Mouse (Mus musculus) cerebellum, adult 2 months (tissue): ENCODE results near the gene Nom1. TPM values are rescaled to one million over a fixed set of nuclear protein-coding genes. Genes with fewer than 3 reads are reported as not detected.

ENCODE experiments used
- DNase-seq, 2 experiments: peaks; one replicate each; pipeline ENCODE4 v3.0.0; 2021
- H3K27ac ChIP-seq: fragments of 200-500 bp; 2 replicates; pipeline ENCODE4 v1.5.1; 2012; ENCODE audit warnings: low read length, control low read depth, inconsistent platforms; ENCODE audit not compliant: insufficient read depth
- H3K27me3 ChIP-seq: fragments of 200-500 bp; 2 replicates; pipeline ENCODE4 v1.6.1; 2012; ENCODE audit warnings: inconsistent platforms, mild to moderate bottlenecking, low read length, moderate library complexity; ENCODE audit not compliant: control insufficient read depth, insufficient read depth
- H3K4me1 ChIP-seq: fragments of 200-500 bp; 2 replicates; pipeline ENCODE4 v1.6.1; 2011; ENCODE audit warnings: low read length; ENCODE audit not compliant: control insufficient read depth, insufficient read depth
- H3K4me3 ChIP-seq: fragments of 200-500 bp; replicated peaks from 2 replicates; pipeline ENCODE3; 2011; ENCODE audit warnings: mild to moderate bottlenecking, low read depth, low read length, control low read depth; ENCODE audit not compliant: insufficient read depth
- CTCF ChIP-seq: fragments of 200-500 bp; IDR thresholded peaks from 2 replicates; pipeline ENCODE4 v1.5.1; 2011; ENCODE audit warnings: low read depth, mild to moderate bottlenecking, control low read depth, low read length, moderate library complexity, borderline replicate concordance; ENCODE audit not compliant: insufficient read depth
- POLR2A ChIP-seq: fragments of 200-500 bp; IDR thresholded peaks from 2 replicates; pipeline ENCODE4 v1.6.1; 2011; ENCODE audit warnings: low read length, control low read depth, borderline replicate concordance; ENCODE audit not compliant: insufficient read depth
- WGBS: fragments of 180-500 bp; shearing (Covaris S2); methylation state at CpG from one replicate; pipeline ENCODE4 v1.1.7; 2018; 5-methylcytosine and 5-hydroxymethylcytosine counted together
- polyA plus RNA-seq: library from polyadenylated mRNA; depleted of rRNA; stranded (reverse); fragments of >200 nt; gene quantifications from 2 replicates; pipeline ENCODE4 v1.2.3, GENCODE M21; 2012

The Nom1 gene
- polyA plus RNA-seq, 1 experiment, result 20.2 TPM

GRCm38 (mm10) chr5:29474246-29474960 lies 39.9 kb downstream of the Nom1 start:
- no peak for DNase-seq
- 2% methylated on average over 35 of the region's 35 CpGs for WGBS
- no peak overlapping the region for H3K4me3 ChIP-seq
- H3K4me1 ChIP-seq, result no peaks in the 10 kb centered on the region; the same call in 1 of the 2 replicates
- no peak for TF ChIP-seq CTCF
- no peak for TF ChIP-seq POLR2A
- no peak overlapping the region for H3K27ac ChIP-seq
- peaks cover 10% of the 10 kb centered on the region; the same call in 1 of the 2 replicates for H3K27me3 ChIP-seq

- WGBS, result 4% methylated on average over 10 of the region's 10 CpGs
- TF ChIP-seq CTCF (no peak), POLR2A (no peak)
- no peak overlapping the region for H3K4me3 ChIP-seq
- H3K27me3 ChIP-seq, result peaks cover 10% of the 10 kb centered on the region; the same call in 1 of the 2 replicates
- no peaks in the 10 kb centered on the region; the same call in 1 of the 2 replicates for H3K4me1 ChIP-seq
- H3K27ac ChIP-seq, result no peak overlapping the region
- DNase-seq, result no peak
Observed at GRCm38 (mm10) chr5:29475041-29475440, 40.6 kb downstream of the Nom1 start.

GRCm38 (mm10) chr5:29475556-29475955 lies 41.1 kb downstream of the Nom1 start:
- H3K27me3 ChIP-seq, result peaks cover 10% of the 10 kb centered on the region; the same call in 1 of the 2 replicates
- H3K27ac ChIP-seq, result no peak overlapping the region
- TF ChIP-seq POLR2A (no peak), CTCF (no peak)
- 4% methylated on average over 5 of the region's 5 CpGs for WGBS
- no peak overlapping the region for H3K4me3 ChIP-seq
- no peak for DNase-seq
- no peaks in the 10 kb centered on the region; the same call in 1 of the 2 replicates for H3K4me1 ChIP-seq

GRCm38 (mm10) chr5:29476021-29476420 lies 41.6 kb downstream of the Nom1 start:
- 4% methylated on average over 1 of the region's 1 CpGs for WGBS
- Histone ChIP-seq H3K27ac (no peak overlapping the region), H3K27me3 (peaks cover 8% of the 10 kb centered on the region; the same call in 1 of the 2 replicates), H3K4me1 (no peaks in the 10 kb centered on the region; the same call in 1 of the 2 replicates), H3K4me3 (no peak overlapping the region)
- TF ChIP-seq CTCF, result no peak
- TF ChIP-seq POLR2A, result no peak
- no peak for DNase-seq

- no peak for DNase-seq
- H3K27me3 ChIP-seq, result peaks cover 7% of the 10 kb centered on the region; the same call in 1 of the 2 replicates
- no peak for TF ChIP-seq POLR2A
- no peak for TF ChIP-seq CTCF
- H3K4me3 ChIP-seq, result no peak overlapping the region
- H3K27ac ChIP-seq, result no peak overlapping the region
- 2% methylated on average over 60 of the region's 73 CpGs for WGBS
- no peaks in the 10 kb centered on the region; the same call in 1 of the 2 replicates for H3K4me1 ChIP-seq
Observed at GRCm38 (mm10) chr5:29477474-29478207, 43.2 kb downstream of the Nom1 start.

- Histone ChIP-seq H3K4me1 (no peaks in the 10 kb centered on the region), H3K27ac (no peak within 1 kb of the TSS), H3K4me3 (no peak within 1 kb of the TSS), H3K27me3 (peaks cover 7% of the 10 kb centered on the region; the same call in 1 of the 2 replicates)
- no peak for TF ChIP-seq CTCF
- no peak for TF ChIP-seq POLR2A
- DNase-seq, result no peak
- under 1% methylated on average over 65 of the region's 65 CpGs for WGBS
Observed at GRCm38 (mm10) chr5:29478208-29479197, 44.0 kb downstream of the Nom1 start, which contains the start of gene Mnx1. TSS of gene Mnx1 (minus strand) at chr5:29478470.

- Histone ChIP-seq H3K27ac (no peak overlapping the region), H3K27me3 (peaks cover 5% of the 10 kb centered on the region; the same call in 1 of the 2 replicates), H3K4me3 (no peak overlapping the region), H3K4me1 (no peaks in the 10 kb centered on the region)
- under 1% methylated on average over 14 of the region's 14 CpGs for WGBS
- DNase-seq, result no peak
- TF ChIP-seq POLR2A, result no peak
Observed at GRCm38 (mm10) chr5:29479198-29479593, 44.7 kb downstream of the Nom1 start.
